Mouse (Mus musculus): ENCODE data around the gene Serpina6. TPM values are rescaled to one million over a fixed set of nuclear protein-coding genes. Genes with fewer than 3 reads are reported as not detected.

Gene Serpina6
- total RNA-seq (2014; rRNA removed) (256 and 388 TPM in 2 replicates), polyA plus RNA-seq (2012; rRNA removed) (227 and 246 TPM in 2 replicates)

- TF ChIP-seq POLR2A (IDR thresholded peaks at IDR 0.05; ENCODE audit: extremely low read depth, insufficient read depth, low read length) (no peak), CTCF (IDR thresholded peaks at IDR 0.05; ENCODE audit: low read depth, low read length) (no peak)
- peak; percentile 99 for DNase-seq (ENCODE audit: extremely low read depth, low read depth, low spot score)
- no peaks in the 10 kb centered on the region for H3K79me2 ChIP-seq (ENCODE audit: control insufficient read depth, insufficient read depth, low read length)
- 15% methylated on average over 9 of the region's 9 CpGs for WGBS
- peaks cover 38% of the 10 kb centered on the region for H3K4me1 ChIP-seq (ENCODE audit: control insufficient read depth, insufficient read depth, low read length)
- H3K27me3 ChIP-seq (ENCODE audit: control insufficient read depth, insufficient read depth, low read length): no peaks in the 10 kb centered on the region
- H3K4me3 ChIP-seq (ENCODE audit: insufficient read depth, low read depth, low read length): peak within 1 kb of the TSS; percentile 55
- H3K27ac ChIP-seq (replicated peaks; ENCODE audit: insufficient read depth, low read depth, low read length): peak within 1 kb of the TSS; percentile 89
- peaks cover 19% of the 10 kb centered on the region for H3K36me3 ChIP-seq (ENCODE audit: control insufficient read depth, insufficient read depth, low read length)
- H3K9ac ChIP-seq (ENCODE audit: low read depth, low read length): peak within 1 kb of the TSS; percentile 73
Observed at GRCm38 (mm10) chr12:103656848-103657626, at the start of gene Serpina6. Serpina6 (minus strand) TSS chr12:103657212.

- peak; percentile 71 for DNase-seq (ENCODE audit: extremely low read depth, low read depth, low spot score)
- H3K4me1 ChIP-seq (ENCODE audit: control insufficient read depth, insufficient read depth, low read length): peaks cover 10% of the 10 kb centered on the region; the same call in 1 of the 2 replicates
- no peaks in the 10 kb centered on the region for H3K27me3 ChIP-seq (ENCODE audit: control insufficient read depth, insufficient read depth, low read length)
- H3K79me2 ChIP-seq (ENCODE audit: control insufficient read depth, insufficient read depth, low read length): no peaks in the 10 kb centered on the region
- no peak overlapping the region for H3K27ac ChIP-seq (replicated peaks; ENCODE audit: insufficient read depth, low read depth, low read length)
- WGBS: 12% methylated on average over 4 of the region's 4 CpGs
- TF ChIP-seq POLR2A (IDR thresholded peaks at IDR 0.05; ENCODE audit: extremely low read depth, insufficient read depth, low read length): no peak
- no peak for TF ChIP-seq CTCF (IDR thresholded peaks at IDR 0.05; ENCODE audit: low read depth, low read length)
- no peak overlapping the region for H3K9ac ChIP-seq (ENCODE audit: low read depth, low read length)
- H3K36me3 ChIP-seq (ENCODE audit: control insufficient read depth, insufficient read depth, low read length): no peaks in the 10 kb centered on the region
- H3K4me3 ChIP-seq (ENCODE audit: insufficient read depth, low read depth, low read length): no peak overlapping the region
Observed at GRCm38 (mm10) chr12:103706113-103706512, 49.1 kb upstream of the Serpina6 start.

GRCm38 (mm10) chr12:103705547-103705946, 48.5 kb upstream of the Serpina6 start:
- Histone ChIP-seq H3K36me3 (ENCODE audit: control insufficient read depth, insufficient read depth, low read length) (no peaks in the 10 kb centered on the region), H3K4me3 (ENCODE audit: insufficient read depth, low read depth, low read length) (no peak overlapping the region), H3K79me2 (ENCODE audit: control insufficient read depth, insufficient read depth, low read length) (no peaks in the 10 kb centered on the region), H3K9ac (ENCODE audit: low read depth, low read length) (no peak overlapping the region), H3K4me1 (ENCODE audit: control insufficient read depth, insufficient read depth, low read length) (peaks cover 10% of the 10 kb centered on the region; the same call in 1 of the 2 replicates), H3K27ac (replicated peaks; ENCODE audit: insufficient read depth, low read depth, low read length) (no peak overlapping the region), H3K27me3 (ENCODE audit: control insufficient read depth, insufficient read depth, low read length) (no peaks in the 10 kb centered on the region)
- TF ChIP-seq POLR2A (IDR thresholded peaks at IDR 0.05; ENCODE audit: extremely low read depth, insufficient read depth, low read length) (no peak), CTCF (IDR thresholded peaks at IDR 0.05; ENCODE audit: low read depth, low read length) (no peak)
- 16% methylated on average over 2 of the region's 2 CpGs for WGBS
- DNase-seq (ENCODE audit: extremely low read depth, low read depth, low spot score): peak; percentile 82

GRCm38 (mm10) chr12:103700144-103700750, 43.2 kb upstream of the Serpina6 start:
- peaks cover 2% of the 10 kb centered on the region; the same call in 1 of the 2 replicates for H3K4me1 ChIP-seq (ENCODE audit: control insufficient read depth, insufficient read depth, low read length)
- no peak overlapping the region for H3K4me3 ChIP-seq (ENCODE audit: insufficient read depth, low read depth, low read length)
- no peaks in the 10 kb centered on the region for H3K27me3 ChIP-seq (ENCODE audit: control insufficient read depth, insufficient read depth, low read length)
- H3K27ac ChIP-seq (replicated peaks; ENCODE audit: insufficient read depth, low read depth, low read length): no peak overlapping the region
- no peaks in the 10 kb centered on the region for H3K79me2 ChIP-seq (ENCODE audit: control insufficient read depth, insufficient read depth, low read length)
- H3K36me3 ChIP-seq (ENCODE audit: control insufficient read depth, insufficient read depth, low read length): no peaks in the 10 kb centered on the region
- DNase-seq (ENCODE audit: extremely low read depth, low read depth, low spot score): no peak
- TF ChIP-seq POLR2A (IDR thresholded peaks at IDR 0.05; ENCODE audit: extremely low read depth, insufficient read depth, low read length) (no peak), CTCF (IDR thresholded peaks at IDR 0.05; ENCODE audit: low read depth, low read length) (no peak)
- H3K9ac ChIP-seq (ENCODE audit: low read depth, low read length): no peak overlapping the region
- 83% methylated on average over 4 of the region's 4 CpGs for WGBS

- TF ChIP-seq CTCF (IDR thresholded peaks at IDR 0.05; ENCODE audit: low read depth, low read length) (no peak), POLR2A (IDR thresholded peaks at IDR 0.05; ENCODE audit: extremely low read depth, insufficient read depth, low read length) (no peak)
- Histone ChIP-seq H3K4me1 (ENCODE audit: control insufficient read depth, insufficient read depth, low read length) (no peaks in the 10 kb centered on the region), H3K79me2 (ENCODE audit: control insufficient read depth, insufficient read depth, low read length) (no peaks in the 10 kb centered on the region), H3K36me3 (ENCODE audit: control insufficient read depth, insufficient read depth, low read length) (no peaks in the 10 kb centered on the region), H3K27me3 (ENCODE audit: control insufficient read depth, insufficient read depth, low read length) (no peaks in the 10 kb centered on the region), H3K9ac (ENCODE audit: low read depth, low read length) (no peak within 1 kb of the TSS), H3K4me3 (ENCODE audit: insufficient read depth, low read depth, low read length) (no peak within 1 kb of the TSS), H3K27ac (replicated peaks; ENCODE audit: insufficient read depth, low read depth, low read length) (no peak within 1 kb of the TSS)
- 93% methylated on average over 8 of the region's 8 CpGs for WGBS
- no peak for DNase-seq (ENCODE audit: extremely low read depth, low read depth, low spot score)
Observed at GRCm38 (mm10) chr12:103695429-103695828, 38.4 kb upstream of the Serpina6 start, which contains the start of gene Serpina1f. Serpina1f (minus strand) TSS chr12:103695529.

Data from liver, adult 2 months (tissue).